Mouse (Mus musculus) spleen, postnatal 14 days (tissue): ENCODE results near the gene Dus3l.

Experiments used
- DNase-seq, 2 experiments: peaks; one replicate each; pipeline ENCODE4 v3.0.0; 2021 to 2022; ENCODE audit warnings: low spot score in 2 of 2

Gene Dus3l

GRCm38 (mm10) chr17:56754271-56755185 is 10.0 kb upstream of the Dus3l start:
- DNase-seq, result no peak

DNA sequence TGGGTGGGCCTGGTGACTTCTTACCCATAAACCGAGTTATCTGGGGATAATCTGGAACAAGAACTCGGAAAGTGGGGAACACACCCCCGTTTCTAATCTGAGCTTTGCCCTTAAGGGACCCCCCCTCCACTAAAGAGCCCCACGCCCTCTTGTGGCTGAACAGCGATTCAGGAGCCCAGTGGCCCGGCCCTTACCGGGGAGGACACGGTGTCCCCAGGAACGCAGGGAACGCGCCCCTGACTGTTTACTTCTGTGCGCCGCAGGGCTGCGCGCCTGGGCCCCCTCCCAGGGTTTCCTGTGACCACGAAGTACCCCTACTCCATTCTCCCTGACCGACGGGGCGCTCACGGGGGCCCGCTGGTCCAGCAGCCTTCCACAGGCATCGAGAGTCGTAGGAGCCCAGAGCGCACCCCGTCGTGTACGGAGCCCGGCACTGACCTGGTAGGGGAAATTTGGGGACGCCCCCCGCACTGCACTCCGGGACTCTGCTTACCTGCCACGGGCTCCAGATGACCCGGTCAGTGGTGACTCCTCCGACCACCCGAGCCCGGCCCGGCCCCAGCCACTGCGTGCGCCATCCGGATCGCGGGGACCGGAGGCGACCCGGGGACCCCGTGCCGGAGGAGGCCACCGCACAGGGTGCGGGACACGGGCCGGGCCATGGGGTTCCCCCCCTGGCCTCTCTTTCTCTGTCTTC is 7.7 kb upstream of the Dus3l start:
- no peak for DNase-seq

DNA sequence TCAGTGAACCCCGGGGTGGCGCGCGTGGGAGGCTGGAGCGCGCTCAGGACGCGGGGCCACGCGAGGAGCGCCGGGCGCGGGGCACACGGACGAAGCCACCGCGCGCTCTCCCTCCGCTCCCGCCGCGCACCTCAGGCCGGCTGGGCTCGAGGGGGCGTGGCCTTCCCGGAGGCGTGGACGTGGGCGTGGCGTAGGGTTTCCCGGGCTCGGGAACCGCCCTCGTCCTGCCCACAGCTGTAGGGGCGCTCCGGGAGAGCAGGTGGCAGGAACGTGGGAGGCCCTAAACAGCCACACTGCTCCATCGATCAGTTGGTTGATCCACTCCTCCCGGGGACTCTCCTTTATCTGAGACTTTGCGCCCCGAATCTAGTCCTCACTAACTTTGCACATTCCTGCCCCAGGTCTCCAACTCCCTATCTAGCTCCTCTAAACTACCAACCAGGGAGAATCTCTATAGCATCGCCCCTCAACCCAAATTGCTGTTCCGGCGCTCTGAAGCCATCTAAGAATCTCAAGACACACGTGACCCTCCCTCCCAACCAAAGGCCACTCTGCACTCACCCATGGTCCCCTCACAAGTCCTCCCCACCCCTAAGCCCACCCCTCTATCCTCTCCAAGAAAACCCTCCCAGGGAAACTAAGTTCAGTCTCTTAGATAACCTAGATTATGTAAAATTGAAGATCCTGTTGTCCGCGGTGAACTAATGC is 7.0 kb upstream of the Dus3l start, which contains the start of gene Nrtn:
Gene Nrtn (minus strand): TSS at position 115 of the 708 bp plus-strand sequence.
- DNase-seq, result peak; percentile 74 to 75

GRCm38 (mm10) chr17:56758132-56758531 is 6.4 kb upstream of the Dus3l start:
- DNase-seq, result peak; percentile 61 to 81

GRCm38 (mm10) chr17:56759261-56759660 is 5.3 kb upstream of the Dus3l start:
- no peak for DNase-seq

GRCm38 (mm10) chr17:56761077-56761476 is 3.5 kb upstream of the Dus3l start:
- DNase-seq, result no peak

GRCm38 (mm10) chr17:56761991-56762410 is 2.6 kb upstream of the Dus3l start:
- DNase-seq, result peak; percentile 84 to 89

DNA sequence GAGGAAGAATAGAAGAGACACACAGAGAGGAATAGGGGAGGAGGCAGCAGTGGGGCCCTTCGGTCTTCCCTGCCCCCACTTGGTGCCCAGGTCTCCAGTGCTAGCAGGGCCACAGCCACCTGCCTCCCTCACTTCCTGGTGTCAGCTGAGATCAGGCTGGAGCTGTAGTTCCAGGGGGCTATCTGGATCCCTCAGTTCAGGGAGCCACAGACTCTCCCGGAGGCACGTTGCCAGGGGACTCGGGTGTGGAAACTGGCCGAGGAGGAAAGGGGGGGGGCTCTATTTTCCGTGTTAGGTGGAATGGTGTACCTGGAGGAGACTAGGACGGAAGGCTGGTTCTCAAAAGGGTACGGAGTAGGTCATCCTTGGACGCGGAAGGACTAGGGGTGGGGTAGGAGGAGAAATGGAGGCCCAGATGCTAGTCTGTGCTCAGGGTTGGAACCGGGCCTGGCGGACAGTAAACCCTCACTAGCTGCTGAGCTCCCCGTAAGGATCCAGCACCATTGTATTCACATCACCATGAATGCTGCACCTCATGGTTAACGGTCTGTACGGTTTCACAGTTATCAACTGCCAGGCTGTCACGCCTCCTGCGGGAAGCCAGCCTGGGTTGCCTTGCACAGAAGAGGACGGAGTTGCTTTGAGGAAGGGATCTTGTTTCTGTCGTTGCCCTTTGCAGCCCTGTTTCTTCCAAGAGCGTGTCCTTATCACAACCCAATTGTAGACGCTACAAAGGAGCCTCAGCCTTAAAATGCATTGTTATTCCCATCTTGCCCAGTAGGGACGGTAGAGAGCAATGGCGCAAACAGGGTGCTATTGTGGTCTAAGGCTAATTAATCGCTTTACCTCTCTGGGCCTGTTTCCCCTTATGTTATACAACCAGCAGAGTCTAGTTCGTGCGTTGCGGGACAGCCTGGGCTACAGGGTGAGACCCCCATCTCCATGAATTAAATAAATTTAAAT is 1.5 kb upstream of the Dus3l start:
- peak; percentile 38 to 64 for DNase-seq

GRCm38 (mm10) chr17:56763741-56764250 is 761 bp upstream of the Dus3l start:
- DNase-seq, result no peak

DNA sequence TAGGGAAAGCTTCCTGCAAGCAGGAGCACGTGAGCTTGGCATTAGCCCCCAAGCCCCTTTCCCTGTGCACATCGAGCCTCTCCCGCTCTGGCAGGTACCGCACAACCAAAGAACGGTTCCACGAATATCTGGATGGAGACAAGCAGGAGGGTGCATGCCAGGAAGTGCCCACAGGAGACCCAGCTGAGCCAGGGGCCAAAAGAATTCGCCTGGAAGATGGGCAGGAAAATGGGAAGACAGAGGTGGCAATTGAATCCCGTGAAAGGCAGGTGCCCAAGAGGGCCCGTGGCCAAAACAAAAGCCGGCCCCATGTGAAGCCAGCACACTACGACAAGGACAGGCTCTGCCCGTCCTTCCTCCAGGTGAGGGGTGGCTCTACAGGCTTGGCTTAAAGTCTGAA is 874 bp downstream of the Dus3l start:
- no peak for DNase-seq

- no peak for DNase-seq
Measured at GRCm38 (mm10) chr17:56766631-56767405, 2.3 kb downstream of the Dus3l start.

GRCm38 (mm10) chr17:56767531-56768135 is 3.1 kb downstream of the Dus3l start:
- DNase-seq, result no peak

- no peak for DNase-seq
Measured at GRCm38 (mm10) chr17:56768941-56769340, 4.4 kb downstream of the Dus3l start.

GRCm38 (mm10) chr17:56769950-56770349 is 5.4 kb downstream of the Dus3l start, which contains the start of gene Prr22:
Gene Prr22 (plus strand): TSS chr17:56770250.
- no peak for DNase-seq

DNA sequence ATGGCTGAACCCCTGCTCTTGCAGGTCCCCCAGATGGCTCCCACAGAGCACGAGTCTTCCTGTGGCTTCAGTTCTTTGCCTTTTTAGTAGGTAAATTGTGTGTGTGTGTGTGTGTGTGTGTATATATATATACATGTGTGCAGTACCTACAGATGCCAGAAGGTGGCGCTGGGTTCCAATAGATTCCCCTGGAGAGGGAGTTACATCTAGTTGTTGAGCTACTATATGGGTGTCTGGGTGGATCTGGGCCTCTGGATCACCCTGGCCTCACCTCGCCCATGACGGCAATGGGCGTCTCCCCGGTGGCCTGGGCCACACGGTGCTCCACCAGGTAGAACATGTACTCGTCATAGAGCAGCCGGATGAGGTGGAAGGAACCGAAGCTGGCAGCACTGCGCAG is 13.0 kb downstream of the Dus3l start:
- DNase-seq, result no peak

GRCm38 (mm10) chr17:56778779-56779362 is 14.3 kb downstream of the Dus3l start:
- no peak for DNase-seq

GRCm38 (mm10) chr17:56780291-56780978 is 15.9 kb downstream of the Dus3l start:
- no peak for DNase-seq

DNA sequence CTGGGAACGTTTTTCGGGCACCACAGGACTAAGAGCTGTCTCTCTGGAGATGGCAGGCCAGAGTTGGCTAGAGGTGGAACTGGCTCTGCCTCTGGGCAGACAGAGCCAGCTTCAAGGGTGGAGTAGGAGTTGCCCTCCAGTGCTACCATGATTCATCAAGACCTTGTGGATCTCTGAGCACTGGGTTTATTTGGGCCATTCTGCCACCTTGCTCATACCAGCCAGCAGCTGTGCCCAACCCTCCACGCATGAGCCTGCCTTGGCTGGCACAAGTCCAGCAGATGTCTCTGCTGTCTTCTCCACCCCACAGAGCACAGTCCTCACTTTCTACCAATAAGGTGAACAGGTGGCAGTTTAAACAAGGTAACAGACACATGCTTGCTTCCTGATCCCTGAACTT is 24.3 kb downstream of the Dus3l start:
- DNase-seq, result no peak
